Mouse (Mus musculus) splenic B cell, adult 2 months (primary cell): ENCODE measurements at regions not wholly inside any gene's neighbourhood (a gene's known extent, or its start where the extent isn't known, plus 50 kb on each side); places are given as distances from the start of the nearest gene placed in this dataset.
"Not testable (repeated sequence)": the region's sequence is repeated elsewhere in the genome, so short reads cannot be mapped to it uniquely, and the experiment has no call there.

Experiments used
- DNase-seq: peaks from one replicate; pipeline ENCODE4 v3.0.0-alpha.2; 2011; ENCODE audit warnings: low read depth, low spot score
- H3K27me3 ChIP-seq: 2 replicates; pipeline ENCODE4 v1.6.1; 2012; ENCODE audit warnings: mild to moderate bottlenecking, low read length, moderate library complexity, mixed read lengths; ENCODE audit not compliant: control insufficient read depth, poor library complexity, insufficient read depth, severe bottlenecking
- H3K36me3 ChIP-seq: 2 replicates; pipeline ENCODE4 v1.6.1; 2012; ENCODE audit warnings: mild to moderate bottlenecking, low read length, moderate library complexity, mixed read lengths; ENCODE audit not compliant: control insufficient read depth, poor library complexity, insufficient read depth, severe bottlenecking

DNA sequence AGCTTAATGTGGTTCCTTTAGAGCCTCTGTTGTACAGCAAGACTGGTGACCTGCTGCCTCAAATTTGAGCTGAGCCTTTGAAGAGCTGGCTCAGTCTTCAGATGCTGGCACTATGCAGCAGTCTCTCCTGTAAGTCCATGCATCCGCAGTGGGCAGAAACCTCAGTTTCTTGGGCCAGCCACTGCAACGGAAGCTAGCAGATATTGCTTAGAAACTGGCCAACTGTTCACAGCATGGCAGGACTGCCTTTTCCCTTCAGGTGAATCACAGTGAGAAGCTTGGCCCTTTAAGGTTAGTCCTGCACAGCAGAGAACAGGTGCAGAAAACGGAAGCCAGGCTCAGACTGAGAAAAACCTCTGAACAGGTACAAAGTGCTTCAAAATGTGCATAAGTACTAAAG, 1976.8 kb upstream of the G6pd2 start:
- no peaks in the 10 kb centered on the region for H3K36me3 ChIP-seq
- DNase-seq, result no peak
- no peaks in the 10 kb centered on the region for H3K27me3 ChIP-seq

DNA sequence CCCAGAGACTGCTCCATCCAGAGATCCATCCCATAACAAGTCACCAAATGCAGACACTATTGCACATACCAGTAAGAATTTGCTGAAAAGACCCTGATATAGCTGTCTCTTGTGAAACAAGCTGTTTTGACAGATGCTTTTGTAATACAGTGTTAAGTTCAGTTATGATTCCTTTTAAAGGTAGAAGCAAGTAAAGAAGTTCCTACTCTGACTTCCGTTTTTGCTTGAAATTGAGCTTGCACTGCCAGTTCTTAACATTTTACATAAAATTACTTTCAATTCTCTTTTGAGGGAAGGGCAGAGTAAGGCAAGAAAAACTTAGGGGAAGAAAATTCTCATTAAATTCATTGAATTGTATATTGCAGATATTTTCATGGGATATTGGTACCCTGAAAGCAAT, 1962.9 kb upstream of the G6pd2 start:
- no peaks in the 10 kb centered on the region for H3K36me3 ChIP-seq
- no peak for DNase-seq
- H3K27me3 ChIP-seq, result no peaks in the 10 kb centered on the region

DNA sequence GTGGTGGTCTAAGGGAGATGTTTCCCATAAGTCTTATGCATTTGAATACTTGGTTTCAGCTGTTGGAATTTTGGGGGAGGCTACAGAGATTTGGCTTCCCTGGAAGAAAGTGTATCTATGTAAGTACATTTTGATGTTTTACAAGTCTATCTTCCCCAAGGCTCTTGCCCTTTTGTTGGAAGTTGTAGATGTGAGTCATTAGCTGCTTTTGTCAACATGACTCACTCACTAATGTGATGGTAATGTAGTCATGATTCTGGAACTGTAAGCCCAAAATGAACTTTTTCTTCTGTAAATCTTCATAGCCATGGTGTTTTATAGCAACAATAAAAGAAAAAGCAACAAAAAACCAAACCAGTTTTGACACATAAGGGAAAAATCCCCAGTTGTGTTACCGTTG, 1961.0 kb upstream of the G6pd2 start:
- no peak for DNase-seq
- no peaks in the 10 kb centered on the region for H3K36me3 ChIP-seq
- no peaks in the 10 kb centered on the region for H3K27me3 ChIP-seq

DNA sequence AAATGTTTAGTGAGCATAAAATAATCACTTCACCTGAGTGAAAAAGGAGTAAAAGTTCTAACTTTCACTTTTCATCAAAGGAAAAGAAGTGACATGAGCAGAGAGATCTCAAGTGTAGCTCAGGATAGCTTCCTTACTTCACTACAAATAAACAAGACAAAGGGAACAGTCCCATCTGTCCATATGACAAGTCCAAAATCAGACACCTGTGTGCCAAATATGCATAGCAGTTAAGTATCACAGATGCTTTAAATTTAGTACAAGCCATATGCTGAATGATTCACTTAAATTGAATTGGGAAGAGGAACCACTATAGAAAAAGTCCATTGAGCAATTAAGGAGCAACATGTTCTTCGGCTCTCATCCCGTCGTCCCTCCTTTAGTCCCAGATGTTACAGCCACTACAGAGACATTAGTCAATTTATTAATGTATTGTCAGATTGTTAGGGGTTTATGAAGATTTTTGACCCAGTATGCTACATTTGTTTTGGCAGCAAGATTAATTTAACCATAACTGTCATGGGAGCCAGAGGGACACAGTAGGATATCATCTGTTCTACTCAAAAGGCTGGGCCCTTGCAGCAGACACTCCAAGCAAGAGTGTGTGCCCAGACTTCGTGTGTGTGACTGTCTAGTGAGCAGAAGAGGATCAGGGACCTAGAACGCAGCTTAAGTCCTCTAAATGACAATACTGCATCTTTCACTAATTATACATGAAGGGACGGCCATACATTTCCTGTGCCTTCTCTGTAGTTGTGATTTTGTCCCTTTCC, 1914.5 kb upstream of the G6pd2 start:
- DNase-seq, result no peak
- H3K36me3 ChIP-seq, result no peaks in the 10 kb centered on the region
- H3K27me3 ChIP-seq, result no peaks in the 10 kb centered on the region

DNA sequence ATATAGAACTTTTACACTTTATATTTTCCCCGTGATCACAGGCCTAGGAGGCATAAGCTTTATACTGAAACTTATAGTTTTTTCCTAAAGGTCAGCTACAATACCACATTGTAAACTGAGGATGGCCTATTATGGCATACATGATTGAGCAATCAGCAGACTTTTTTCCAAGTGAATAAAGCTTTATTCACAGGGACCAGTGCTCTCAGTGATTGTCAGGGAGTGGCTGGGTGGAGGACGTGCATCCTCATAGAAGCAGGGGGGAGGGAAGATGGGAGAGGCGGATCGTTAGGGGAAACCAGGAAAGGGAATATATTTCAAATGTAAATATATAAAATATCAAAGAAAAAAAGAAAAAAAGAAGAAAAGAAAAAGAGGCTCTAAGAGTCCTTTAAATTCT, 1886.7 kb upstream of the G6pd2 start:
- no peak for DNase-seq
- no peaks in the 10 kb centered on the region for H3K27me3 ChIP-seq

DNA sequence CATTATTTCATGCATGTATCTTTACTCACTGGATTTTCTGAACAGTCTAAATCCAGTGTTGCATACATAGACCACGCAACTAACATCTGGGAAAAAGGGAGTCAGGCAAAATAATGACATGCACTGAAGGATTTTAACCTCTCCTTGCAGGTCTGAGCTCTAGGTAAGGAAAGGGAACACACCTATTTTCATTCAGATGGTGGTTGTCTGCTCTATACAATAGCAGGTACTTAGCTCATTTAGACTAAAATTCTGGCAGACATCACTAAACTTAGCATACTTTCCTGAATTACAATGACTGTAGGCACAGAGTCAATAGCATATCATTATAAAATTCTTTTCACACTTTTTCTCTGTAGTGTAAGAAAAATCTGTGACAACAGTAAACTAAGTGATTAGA, 1867.8 kb upstream of the G6pd2 start:
- no peaks in the 10 kb centered on the region for H3K27me3 ChIP-seq
- DNase-seq, result no peak
- H3K36me3 ChIP-seq, result no peaks in the 10 kb centered on the region

More for the DNA sequence above, 1886.7 kb upstream of the G6pd2 start:
- no peaks in the 10 kb centered on the region for H3K36me3 ChIP-seq

DNA sequence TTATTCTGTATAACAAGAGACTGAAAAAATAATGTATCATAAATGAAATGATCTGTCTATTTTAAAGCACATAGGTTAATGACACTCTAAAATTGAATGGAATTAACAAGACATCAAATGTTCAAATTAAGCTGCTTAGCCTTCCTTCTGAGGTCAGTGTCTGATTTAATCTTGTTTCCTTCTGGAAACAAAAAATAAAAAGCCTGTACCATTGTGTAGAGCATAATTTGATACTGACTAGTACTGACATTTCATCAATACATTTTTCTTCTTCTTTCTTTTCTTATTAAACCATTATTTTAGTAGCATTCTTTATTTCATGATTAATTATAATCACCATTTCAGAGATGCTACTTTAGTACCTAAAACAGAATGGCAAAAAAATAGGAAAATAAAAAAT, 1862.9 kb upstream of the G6pd2 start:
- no peak for DNase-seq
- Histone ChIP-seq H3K36me3 (no peaks in the 10 kb centered on the region), H3K27me3 (no peaks in the 10 kb centered on the region)

DNA sequence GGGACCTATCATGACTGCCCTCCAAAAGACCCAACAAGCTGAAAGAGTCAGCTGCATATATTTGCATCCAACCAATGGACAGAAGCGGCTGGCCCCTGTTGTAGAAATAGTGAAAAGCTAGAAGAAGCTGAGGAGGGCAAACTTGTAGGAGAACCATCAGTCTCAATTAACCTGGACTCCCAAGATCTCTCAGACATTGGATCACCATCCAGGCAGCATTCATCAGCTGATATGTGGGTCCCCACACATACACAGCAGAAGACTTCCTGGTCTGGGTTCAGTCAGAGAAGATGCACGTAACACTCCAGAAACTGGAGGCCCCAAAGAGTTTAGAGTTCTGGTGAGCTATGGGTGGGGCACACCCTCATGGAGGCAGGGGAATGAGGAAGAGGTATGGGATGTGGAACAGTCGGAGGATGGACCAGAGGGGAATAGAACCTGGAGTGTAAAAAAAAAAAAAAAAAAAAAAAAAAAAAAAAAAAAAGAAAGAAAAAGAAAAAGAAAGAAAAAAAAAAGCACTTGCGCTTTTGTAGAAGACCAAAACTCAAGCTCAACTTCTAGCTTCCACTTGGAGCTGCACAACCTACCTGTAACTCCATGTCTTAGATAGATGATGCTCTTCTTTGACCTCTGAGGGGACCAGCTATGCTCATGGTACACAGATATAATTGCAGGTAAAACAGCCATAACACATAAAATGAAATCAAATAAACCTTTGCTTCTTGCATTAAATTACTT, 1860.6 kb upstream of the G6pd2 start:
- H3K36me3 ChIP-seq, result no peaks in the 10 kb centered on the region
- no peak for DNase-seq
- H3K27me3 ChIP-seq, result no peaks in the 10 kb centered on the region

DNA sequence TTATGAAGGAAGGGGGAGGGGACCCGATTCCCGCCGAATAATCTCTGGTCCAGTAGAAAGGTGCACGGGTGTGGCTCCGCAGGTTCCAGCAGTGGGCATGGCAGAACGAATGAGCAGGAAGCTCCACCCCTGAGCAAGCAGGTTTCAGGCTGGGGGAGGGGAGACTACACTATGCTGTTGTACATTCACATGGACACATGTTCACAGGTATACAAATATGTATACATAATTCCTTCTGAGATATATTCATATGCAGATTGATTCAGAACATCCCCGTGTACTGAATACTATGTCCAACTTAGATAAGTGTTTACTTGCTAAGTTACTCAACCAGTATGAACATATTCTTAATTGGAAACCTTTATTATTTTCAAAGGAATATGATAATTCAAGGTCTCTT, 1852.4 kb upstream of the G6pd2 start:
- not testable (repeated sequence) for H3K27me3 ChIP-seq, DNase-seq, H3K36me3 ChIP-seq

DNA sequence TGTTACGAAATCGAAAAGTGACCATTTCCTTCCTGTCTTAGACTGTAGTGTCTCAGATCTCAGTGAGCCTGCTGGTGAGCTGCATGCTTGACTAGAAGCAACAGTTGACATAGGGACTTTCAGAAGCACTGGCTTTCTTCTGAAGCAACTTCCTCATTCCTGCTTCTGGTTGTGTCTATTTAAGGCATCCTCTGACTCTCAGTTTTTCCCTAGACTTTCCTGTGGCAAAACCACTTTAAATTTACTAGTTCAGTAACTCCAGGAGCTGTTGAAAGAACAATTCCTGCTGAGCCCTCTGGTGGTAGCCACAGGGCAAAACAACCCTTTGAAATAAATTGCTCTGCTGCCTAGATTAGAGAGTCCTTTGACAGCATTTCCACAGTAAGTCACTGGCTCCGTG, 1811.9 kb upstream of the G6pd2 start:
- H3K36me3 ChIP-seq, result no peaks in the 10 kb centered on the region
- peak; percentile 0 for DNase-seq
- no peaks in the 10 kb centered on the region for H3K27me3 ChIP-seq

DNA sequence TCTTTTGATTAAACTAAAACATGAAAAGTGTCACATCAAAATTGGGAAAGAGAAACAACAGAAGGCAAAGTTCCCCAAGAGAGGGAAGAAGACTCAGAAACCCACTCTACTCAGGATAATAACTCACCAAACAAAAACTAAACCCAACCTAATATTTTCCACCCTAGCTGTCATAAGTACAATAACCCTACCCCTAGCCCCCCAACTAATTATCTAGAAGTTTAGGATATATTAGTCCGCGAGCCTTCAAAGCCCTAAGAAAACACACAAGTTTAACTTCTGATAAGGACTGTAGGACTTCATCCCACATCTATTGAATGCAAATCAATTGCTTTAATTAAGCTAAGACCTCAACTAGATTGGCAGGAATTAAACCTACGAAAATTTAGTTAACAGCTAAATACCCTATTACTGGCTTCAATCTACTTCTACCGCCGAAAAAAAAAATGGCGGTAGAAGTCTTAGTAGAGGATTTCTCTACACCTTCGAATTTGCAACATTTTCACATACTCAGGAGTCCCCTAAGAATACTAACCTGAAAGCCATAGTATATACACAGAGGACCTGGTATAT, 1765.9 kb upstream of the G6pd2 start:
- not testable (repeated sequence) for H3K36me3 ChIP-seq, DNase-seq, H3K27me3 ChIP-seq

DNA sequence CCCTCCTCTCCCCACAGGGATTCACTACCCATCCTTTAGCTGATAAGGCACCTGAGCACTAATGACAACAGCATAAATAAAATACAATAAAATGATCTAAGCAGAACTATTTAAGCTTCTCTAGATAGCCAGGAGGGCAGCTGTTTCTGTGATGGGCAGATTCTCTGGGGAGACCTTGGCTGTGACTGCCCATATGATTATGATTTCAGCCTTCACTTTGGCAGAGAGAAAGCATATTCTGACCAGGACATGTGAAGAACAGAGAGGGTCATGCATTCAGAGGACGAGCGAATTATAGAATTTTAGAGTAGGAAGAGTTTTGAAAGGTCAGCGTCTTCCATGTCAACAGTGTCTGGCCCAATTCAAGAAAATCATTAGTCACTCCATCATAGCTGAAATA, 1759.6 kb upstream of the G6pd2 start:
- Histone ChIP-seq H3K27me3 (no peaks in the 10 kb centered on the region), H3K36me3 (no peaks in the 10 kb centered on the region)
- no peak for DNase-seq

DNA sequence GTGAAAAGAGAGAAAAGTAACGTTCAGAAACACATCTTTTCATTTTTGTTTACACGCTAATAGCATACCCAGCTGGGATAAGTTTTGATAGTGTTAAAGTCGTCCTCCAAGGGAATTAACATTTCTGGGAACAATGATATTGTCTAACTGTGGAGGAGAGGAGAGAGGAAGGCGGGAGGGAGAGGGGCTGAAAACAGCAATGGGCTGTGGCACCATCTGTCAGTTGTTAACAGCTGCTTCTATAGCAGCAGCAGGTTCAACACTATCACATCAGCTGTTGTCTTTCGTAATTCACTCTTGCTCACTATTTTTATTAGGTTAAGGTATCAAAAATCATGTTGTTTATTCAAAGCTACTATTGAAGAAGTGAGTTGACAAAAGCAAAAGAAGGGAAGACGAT, 1747.4 kb upstream of the G6pd2 start:
- Histone ChIP-seq H3K36me3 (no peaks in the 10 kb centered on the region), H3K27me3 (no peaks in the 10 kb centered on the region)
- DNase-seq, result no peak
